Comparison of ENCODE assay signal across 29 mouse cellular contexts in genomic region chr9:15395353-15395942, GRCm38 (mm10). TPM values are rescaled to one million over a fixed set of nuclear protein-coding genes. Genes with fewer than 3 reads are reported as not detected.
DNase-seq lines count a peak whose midpoint lies in the region; ATAC-seq and TF ChIP-seq lines count a peak whose summit lies in the region.
"Had no signal": no experiment of that assay in that cellular context is flagged by ENCODE, and none has a peak within 500 bp of the region (broad histone marks: within the 10 kb centered on the region; RNA-seq: fewer than 3 reads in every experiment).

No protein-coding gene starts in this region.

- no peaks in the 10 kb centered on the region for H3K36me3 ChIP-seq in G1E (replicated peaks)
- no peaks in the 10 kb centered on the region for H3K36me3 ChIP-seq in heart, embryonic 11.5 days (ENCODE audit: control insufficient read depth, insufficient read depth, low read length)
- H3K36me3 ChIP-seq: embryonic facial prominence, embryonic 12.5 days; heart, embryonic 15.5 days; hindbrain, embryonic 13.5 days; limb, embryonic 12.5 days; neural tube, embryonic 12.5 days had no signal

- ATAC-seq in G1E (ENCODE audit: extremely low read depth, insufficient number of reproducible peaks, low FRiP score, poor library complexity, severe bottlenecking): no peak; the same call in 1 of the 2 replicates
- peak; percentile 98 for ATAC-seq in granulocyte monocyte progenitor cell, adult 5-6 weeks (replicated peaks; ENCODE audit: poor library complexity, severe bottlenecking)
- peak; percentile 78 for ATAC-seq in monocyte, adult 5-6 weeks (replicated peaks; ENCODE audit: insufficient number of reproducible peaks, low FRiP score, low TSS enrichment, poor library complexity, severe bottlenecking)
- ATAC-seq in heart, embryonic 11.5 days (replicated peaks; ENCODE audit: insufficient number of reproducible peaks, low FRiP score, low TSS enrichment): no peak
- ATAC-seq: forebrain, embryonic 14.5 days; intestine, postnatal 0 days; midbrain, embryonic 16.5 days had no signal

- DNase-seq in 416B (ENCODE audit: low read depth) (peak; percentile 23), G1E (ENCODE audit: low spot score) (peak; percentile 4)
- no peak for DNase-seq in heart, adult 9 months (ENCODE audit: low spot score in 2 of 2)
- no peak for DNase-seq in adrenal gland, postnatal 25 days
- DNase-seq: adrenal gland, postnatal 36 days; cerebellum, adult 8-10 months; cerebellum, postnatal 25 days; embryo, embryonic 11 days; gastrocnemius, postnatal 25 days; heart, postnatal 36 days; kidney, adult 9 months; kidney, postnatal 10 days; layer of hippocampus, postnatal 36 days; lung, adult 18-20 months; lung, postnatal 14 days; thymus, postnatal 4 days had no signal

- H3K27ac ChIP-seq in heart, embryonic 11.5 days (ENCODE audit: low read depth, low read length): no peak overlapping the region
- H3K27ac ChIP-seq: embryonic facial prominence, embryonic 12.5 days; heart, embryonic 15.5 days; hindbrain, embryonic 13.5 days; limb, embryonic 12.5 days; neural tube, embryonic 12.5 days had no signal

- H3K4me3 ChIP-seq in G1E (ENCODE audit: low read depth, low read length): no peak overlapping the region
- H3K4me3 ChIP-seq in heart, embryonic 11.5 days (ENCODE audit: low read depth, low read length): no peak overlapping the region
- H3K4me3 ChIP-seq: embryonic facial prominence, embryonic 12.5 days; heart, embryonic 15.5 days; hindbrain, embryonic 13.5 days; limb, embryonic 12.5 days; myocyte; neural tube, embryonic 12.5 days had no signal

- 50% methylated on average over 1 of the region's 1 CpGs for WGBS in heart, embryonic 11.5 days (ENCODE audit: insufficient replicate concordance)

- TF ChIP-seq CTCF in G1E (IDR thresholded peaks at IDR 0.05; ENCODE audit: low read depth, low read length): no peak

- no peak overlapping the region for H3K9ac ChIP-seq in heart, embryonic 11.5 days (ENCODE audit: low read depth, low read length)
- H3K9ac ChIP-seq: embryonic facial prominence, embryonic 12.5 days; heart, embryonic 15.5 days; hindbrain, embryonic 13.5 days; limb, embryonic 12.5 days; neural tube, embryonic 12.5 days had no signal

- no peaks in the 10 kb centered on the region for H3K4me1 ChIP-seq in G1E (ENCODE audit: insufficient read depth, low read depth, low read length)
- H3K4me1 ChIP-seq in heart, embryonic 11.5 days (ENCODE audit: control insufficient read depth, insufficient read depth, low read length): no peaks in the 10 kb centered on the region
- H3K4me1 ChIP-seq: embryonic facial prominence, embryonic 12.5 days; heart, embryonic 15.5 days; hindbrain, embryonic 13.5 days; limb, embryonic 12.5 days; neural tube, embryonic 12.5 days had no signal

- peaks cover 15% of the 10 kb centered on the region for H3K9me3 ChIP-seq in G1E (replicated peaks)
- H3K9me3 ChIP-seq in heart, embryonic 11.5 days (replicated peaks; ENCODE audit: control insufficient read depth, low read length): no peaks in the 10 kb centered on the region
- H3K9me3 ChIP-seq: embryonic facial prominence, embryonic 12.5 days; heart, embryonic 15.5 days; hindbrain, embryonic 13.5 days; limb, embryonic 12.5 days; neural tube, embryonic 12.5 days had no signal

- no peaks in the 10 kb centered on the region; the same call in 1 of the 2 replicates for H3K27me3 ChIP-seq in G1E (ENCODE audit: insufficient read depth, low read length)
- no peaks in the 10 kb centered on the region for H3K27me3 ChIP-seq in heart, embryonic 11.5 days (ENCODE audit: control insufficient read depth, insufficient read depth, low read length)
- H3K27me3 ChIP-seq: embryonic facial prominence, embryonic 12.5 days; heart, embryonic 15.5 days; hindbrain, embryonic 13.5 days; limb, embryonic 12.5 days; neural tube, embryonic 12.5 days had no signal

- no peak overlapping the region for H3K4me2 ChIP-seq in heart, embryonic 11.5 days
- H3K4me2 ChIP-seq: embryonic facial prominence, embryonic 12.5 days; heart, embryonic 15.5 days; hindbrain, embryonic 13.5 days; limb, embryonic 12.5 days; midbrain, embryonic 11.5 days; neural tube, embryonic 12.5 days had no signal

RNA-seq across cellular contexts. Expression of gene Cep295, which starts 37.9 kb away (rescaled TPM):
- total RNA-seq in G1E (2014; fragmentation: Nextera tagmentation) (158 and 168 TPM in 2 replicates), G1E (2017) (76.0 and 79.0 TPM in 2 replicates)
- polyA plus RNA-seq in G1E (2012): 4.4 and 5.8 TPM in 2 replicates
- 53.5 and 72.4 TPM in 2 replicates for total RNA-seq in granulocyte monocyte progenitor cell, adult 5-6 weeks (2014; fragmentation: Nextera tagmentation)
- 64.2 and 66.3 TPM in 2 replicates for total RNA-seq in granulocyte monocyte progenitor cell, adult 5-6 weeks (2017)
- total RNA-seq in monocyte, adult 5-6 weeks (2017): 24.6 to 64.0 TPM (median 35.3 TPM) in 3 replicates
- 18.7 and 19.2 TPM in 2 replicates for total RNA-seq in adrenal gland, postnatal 25 days (2021)
- 14.5 and 16.5 TPM in 2 replicates for polyA plus RNA-seq in heart, embryonic 11.5 days (2014; fragmentation: Nextera tagmentation; extraction: Ambion mirVana)

Comparison
In these comparisons a context has a peak if more than half of its experiments do, and no peak if none do; other contexts are left out.
1. DNase-seq: peak in 416B (single experiment) and G1E (single experiment); none in heart, adult 9 months (0 of 2) and adrenal gland, postnatal 25 days (single experiment).
2. ATAC-seq: peak in granulocyte monocyte progenitor cell, adult 5-6 weeks (single experiment) and monocyte, adult 5-6 weeks (single experiment); none in G1E (single experiment) and heart, embryonic 11.5 days (single experiment).